Mouse (Mus musculus) brain, embryonic 14.5 days (tissue): ENCODE measurements around the gene Ppfia2.

Experiments
- CTCF ChIP-seq: fragments of 200-500 bp; IDR thresholded peaks from 2 replicates; pipeline ENCODE4 v1.5.1; 2012; ENCODE audit warnings: inconsistent platforms, mild to moderate bottlenecking, moderate library complexity, borderline replicate concordance; ENCODE audit not compliant: insufficient read depth, insufficient read length; ENCODE audit errors: extremely low read depth
- POLR2A ChIP-seq: fragments of 200-500 bp; IDR thresholded peaks from 2 replicates; pipeline ENCODE4 v1.6.1; 2012; ENCODE audit warnings: mild to moderate bottlenecking, inconsistent platforms, borderline replicate concordance; ENCODE audit not compliant: poor library complexity, insufficient read depth, insufficient read length, severe bottlenecking; ENCODE audit errors: extremely low read depth

DNA sequence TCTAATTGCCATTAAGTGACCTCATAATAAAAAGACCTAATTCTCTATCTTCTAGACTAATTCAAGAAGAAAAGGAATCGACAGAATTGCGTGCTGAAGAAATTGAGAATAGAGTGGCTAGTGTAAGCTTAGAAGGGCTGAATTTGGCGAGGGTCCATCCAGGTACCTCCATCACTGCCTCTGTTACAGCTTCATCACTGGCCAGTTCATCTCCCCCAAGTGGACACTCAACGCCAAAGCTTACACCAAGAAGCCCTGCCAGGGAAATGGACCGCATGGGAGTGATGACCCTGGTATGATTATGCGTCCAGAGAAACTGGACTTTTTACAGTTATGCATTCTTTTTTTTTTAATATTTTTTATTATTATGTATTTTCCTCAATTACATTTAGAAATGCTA lies 388.0 kb downstream of the Ppfia2 start:
- no peak for TF ChIP-seq POLR2A
- no peak for TF ChIP-seq CTCF
